Mouse (Mus musculus) lung, postnatal 0 days (tissue): Measurements from ENCODE around the gene Serinc5.

Experiments used
- CTCF ChIP-seq: IDR thresholded peaks from 2 replicates; pipeline ENCODE4 v1.5.1; 2016; ENCODE audit warnings: antibody characterized with exemption, mild to moderate bottlenecking
- EP300 ChIP-seq: IDR thresholded peaks from 2 replicates; pipeline ENCODE4 v1.6.1; 2016; ENCODE audit warnings: antibody characterized with exemption, mild to moderate bottlenecking, control low read depth

DNA sequence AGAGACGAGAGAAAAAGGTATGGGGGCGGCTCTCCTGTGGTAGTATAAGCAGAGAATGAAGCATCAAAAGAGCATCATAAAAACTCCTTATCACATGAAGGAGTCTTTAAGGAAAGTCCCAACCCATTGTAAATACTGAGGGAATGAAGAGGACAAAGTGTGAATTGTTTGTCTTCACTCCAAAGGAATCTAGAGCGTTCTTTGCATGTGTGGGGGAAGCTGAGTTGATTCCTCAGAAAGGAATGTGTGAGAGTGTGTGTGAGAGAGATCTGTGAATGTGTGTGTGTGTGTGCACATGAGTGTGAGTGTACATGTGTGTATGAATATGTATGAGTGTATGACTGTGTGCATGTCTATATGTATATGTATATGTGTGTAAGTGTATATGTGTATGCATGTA is 22.2 kb upstream of the Serinc5 start:
- no peak for TF ChIP-seq CTCF
- TF ChIP-seq EP300 = peak; percentile 54
